Mouse (Mus musculus): ENCODE measurements at regions not wholly inside any gene's neighbourhood (a gene's known extent, or its start where the extent isn't known, plus 50 kb on each side); places are given as distances from the start of the nearest gene placed in this dataset.

- Histone ChIP-seq H3K4me1 (ENCODE audit: control insufficient read depth, insufficient read depth) (no peaks in the 10 kb centered on the region), H3K36me3 (replicated peaks; ENCODE audit: control insufficient read depth, insufficient read depth, low read length) (no peaks in the 10 kb centered on the region), H3K27ac (ENCODE audit: low read depth) (no peak overlapping the region), H3K4me3 (ENCODE audit: low read depth, low read length) (no peak overlapping the region), H3K9me3 (replicated peaks; ENCODE audit: control insufficient read depth, low read length) (peaks cover 5% of the 10 kb centered on the region), H3K4me2 (ENCODE audit: low read depth, low read length) (no peak overlapping the region), H3K9ac (replicated peaks; ENCODE audit: low read depth, low read length) (no peak overlapping the region), H3K27me3 (ENCODE audit: control insufficient read depth, insufficient read depth, low read length) (no peaks in the 10 kb centered on the region)
- WGBS: 29% methylated on average over 9 of the region's 9 CpGs
- TF ChIP-seq CTCF (IDR thresholded peaks at IDR 0.05; ENCODE audit: low read depth) (no peak), EP300 (IDR thresholded peaks at IDR 0.05; ENCODE audit: low read depth) (no peak)
- no peak for DNase-seq (ENCODE audit: low spot score)
- ATAC-seq (ENCODE audit: insufficient read depth, low read depth): no peak
These were observed 62.1 kb upstream of the Adgrl1 start for GRCm38 (mm10) chr8:83837637-83838378.

DNA sequence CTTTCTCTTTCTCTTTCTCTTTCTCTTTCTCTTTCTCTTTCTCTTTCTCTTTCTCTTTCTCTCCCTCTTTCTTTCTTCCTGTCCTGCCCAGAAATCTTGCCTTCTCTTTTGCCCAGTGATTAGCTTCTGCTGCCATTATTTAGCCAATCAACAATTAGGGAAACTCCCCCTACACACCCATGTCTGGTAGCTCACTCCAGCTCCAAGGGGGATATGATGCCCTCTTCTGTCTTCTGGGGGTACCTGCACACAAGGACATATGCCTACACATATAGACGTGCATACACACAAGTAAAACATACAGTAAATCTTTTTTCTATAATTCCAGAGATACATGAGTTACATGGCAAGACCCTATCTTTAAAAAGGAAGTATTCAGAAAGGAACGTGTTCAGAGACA is 70.1 kb upstream of the Adgrl1 start:
- WGBS: 61% methylated on average over 2 of the region's 2 CpGs
- TF ChIP-seq CTCF (IDR thresholded peaks at IDR 0.05; ENCODE audit: low read depth): no peak
- no peak for TF ChIP-seq EP300 (IDR thresholded peaks at IDR 0.05; ENCODE audit: low read depth)
- ATAC-seq (ENCODE audit: insufficient read depth, low read depth) (no peak), DNase-seq (ENCODE audit: low spot score) (no peak)
- no peak overlapping the region for H3K4me2 ChIP-seq (ENCODE audit: low read depth, low read length)
- no peaks in the 10 kb centered on the region for H3K27me3 ChIP-seq (ENCODE audit: control insufficient read depth, insufficient read depth, low read length)
- no peak overlapping the region for H3K9ac ChIP-seq (replicated peaks; ENCODE audit: low read depth, low read length)
- no peaks in the 10 kb centered on the region for H3K36me3 ChIP-seq (replicated peaks; ENCODE audit: control insufficient read depth, insufficient read depth, low read length)
- H3K4me3 ChIP-seq (ENCODE audit: low read depth, low read length): no peak overlapping the region
- no peaks in the 10 kb centered on the region for H3K4me1 ChIP-seq (ENCODE audit: control insufficient read depth, insufficient read depth)
- H3K27ac ChIP-seq (ENCODE audit: low read depth): no peak overlapping the region
- H3K9me3 ChIP-seq (replicated peaks; ENCODE audit: control insufficient read depth, low read length): no peaks in the 10 kb centered on the region

DNA sequence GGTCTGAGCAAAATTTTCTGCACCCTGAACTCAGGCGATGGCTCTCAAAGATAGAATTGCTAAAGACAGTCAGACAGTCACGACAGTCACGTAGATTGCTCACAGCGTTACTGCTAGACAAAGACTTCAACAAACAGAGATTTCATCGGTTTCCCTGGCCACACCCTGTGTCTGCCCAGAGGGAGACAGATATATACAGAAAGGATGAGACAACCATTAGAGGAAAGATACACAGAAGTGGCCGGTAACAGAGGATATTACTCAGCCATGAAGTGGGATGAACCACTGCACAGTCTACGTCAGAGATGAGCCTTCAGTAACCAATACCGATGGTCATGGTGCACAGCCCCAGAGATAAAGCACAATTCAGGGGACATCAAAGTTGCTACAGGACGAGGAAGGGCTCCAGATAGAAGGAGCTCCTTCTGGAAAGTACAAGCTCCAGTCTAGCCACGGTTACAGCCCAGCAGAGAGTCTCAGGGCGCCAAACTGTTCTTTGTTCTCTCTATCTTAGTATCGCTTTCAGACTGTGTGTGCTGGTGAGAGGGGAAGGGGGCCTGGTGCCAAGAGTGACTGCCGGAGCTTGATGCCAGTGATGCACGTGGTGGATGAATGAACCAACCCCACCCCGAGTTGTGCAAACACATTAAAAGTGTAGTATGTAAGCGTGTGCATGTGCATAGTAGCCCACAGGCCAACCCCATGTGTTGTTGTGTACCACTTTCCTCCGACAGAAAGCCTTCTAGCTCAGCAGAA is 74.8 kb upstream of the Adgrl1 start:
- H3K27ac ChIP-seq (ENCODE audit: low read depth): no peak overlapping the region
- no peak overlapping the region for H3K4me2 ChIP-seq (ENCODE audit: low read depth, low read length)
- WGBS: 63% methylated on average over 17 of the region's 17 CpGs
- ATAC-seq (ENCODE audit: insufficient read depth, low read depth) (no peak), DNase-seq (ENCODE audit: low spot score) (no peak)
- H3K4me1 ChIP-seq (ENCODE audit: control insufficient read depth, insufficient read depth): no peaks in the 10 kb centered on the region
- no peaks in the 10 kb centered on the region for H3K9me3 ChIP-seq (replicated peaks; ENCODE audit: control insufficient read depth, low read length)
- no peak for TF ChIP-seq CTCF (IDR thresholded peaks at IDR 0.05; ENCODE audit: low read depth)
- no peak for TF ChIP-seq EP300 (IDR thresholded peaks at IDR 0.05; ENCODE audit: low read depth)
- no peak overlapping the region for H3K9ac ChIP-seq (replicated peaks; ENCODE audit: low read depth, low read length)
- no peak overlapping the region for H3K4me3 ChIP-seq (ENCODE audit: low read depth, low read length)
- H3K27me3 ChIP-seq (ENCODE audit: control insufficient read depth, insufficient read depth, low read length): no peaks in the 10 kb centered on the region
- no peaks in the 10 kb centered on the region for H3K36me3 ChIP-seq (replicated peaks; ENCODE audit: control insufficient read depth, insufficient read depth, low read length)

GRCm38 (mm10) chr8:83819086-83819485 is 78.0 kb upstream of the Adgre5 start:
- H3K4me3 ChIP-seq (ENCODE audit: low read depth, low read length): no peak overlapping the region
- TF ChIP-seq EP300 (IDR thresholded peaks at IDR 0.05; ENCODE audit: low read depth): no peak
- TF ChIP-seq CTCF (IDR thresholded peaks at IDR 0.05; ENCODE audit: low read depth): no peak
- ATAC-seq (ENCODE audit: insufficient read depth, low read depth) (no peak), DNase-seq (ENCODE audit: low spot score) (no peak)
- H3K27me3 ChIP-seq (ENCODE audit: control insufficient read depth, insufficient read depth, low read length): no peaks in the 10 kb centered on the region
- no peaks in the 10 kb centered on the region for H3K9me3 ChIP-seq (replicated peaks; ENCODE audit: control insufficient read depth, low read length)
- WGBS: 63% methylated on average over 4 of the region's 4 CpGs
- H3K9ac ChIP-seq (replicated peaks; ENCODE audit: low read depth, low read length): no peak overlapping the region
- H3K36me3 ChIP-seq (replicated peaks; ENCODE audit: control insufficient read depth, insufficient read depth, low read length): no peaks in the 10 kb centered on the region
- H3K4me1 ChIP-seq (ENCODE audit: control insufficient read depth, insufficient read depth): no peaks in the 10 kb centered on the region
- no peak overlapping the region for H3K4me2 ChIP-seq (ENCODE audit: low read depth, low read length)
- no peak overlapping the region for H3K27ac ChIP-seq (ENCODE audit: low read depth)

GRCm38 (mm10) chr8:83810651-83811050 is 69.5 kb upstream of the Adgre5 start:
- H3K27me3 ChIP-seq (ENCODE audit: control insufficient read depth, insufficient read depth, low read length): no peaks in the 10 kb centered on the region
- DNase-seq (ENCODE audit: low spot score): no peak
- H3K4me1 ChIP-seq (ENCODE audit: control insufficient read depth, insufficient read depth): no peaks in the 10 kb centered on the region
- no peak for ATAC-seq (ENCODE audit: insufficient read depth, low read depth)
- no peak overlapping the region for H3K4me3 ChIP-seq (ENCODE audit: low read depth, low read length)
- H3K9me3 ChIP-seq (replicated peaks; ENCODE audit: control insufficient read depth, low read length): no peaks in the 10 kb centered on the region
- WGBS: 86% methylated on average over 2 of the region's 2 CpGs
- no peak overlapping the region for H3K4me2 ChIP-seq (ENCODE audit: low read depth, low read length)
- TF ChIP-seq EP300 (IDR thresholded peaks at IDR 0.05; ENCODE audit: low read depth): no peak
- no peak for TF ChIP-seq CTCF (IDR thresholded peaks at IDR 0.05; ENCODE audit: low read depth)
- no peak overlapping the region for H3K9ac ChIP-seq (replicated peaks; ENCODE audit: low read depth, low read length)
- H3K36me3 ChIP-seq (replicated peaks; ENCODE audit: control insufficient read depth, insufficient read depth, low read length): no peaks in the 10 kb centered on the region
- no peak overlapping the region for H3K27ac ChIP-seq (ENCODE audit: low read depth)

Measured in heart, postnatal 0 days (tissue).